In the genomic region with DNA sequence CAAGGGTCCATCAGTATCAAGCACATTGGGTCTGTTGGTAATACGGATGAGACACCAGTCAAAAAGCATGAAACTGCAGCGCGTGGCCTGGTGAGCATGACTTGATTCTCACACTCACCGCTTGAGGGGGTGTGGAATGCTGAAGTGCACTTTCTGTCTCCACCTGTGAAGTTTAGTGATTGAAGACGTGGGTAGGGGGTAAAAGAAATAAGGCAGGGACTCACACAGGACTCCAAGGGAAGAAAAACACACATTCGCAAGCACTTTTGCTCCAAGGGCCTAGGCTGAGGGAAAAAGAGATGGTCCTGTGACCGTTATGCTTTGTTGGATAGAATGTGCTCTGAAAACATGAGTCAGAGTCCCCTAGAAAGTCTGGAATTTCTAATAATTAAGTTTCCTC, we compare ENCODE assay signal across 31 mouse cellular contexts.
A peak's percentile ranks its signal among the peaks of the same experiment; 100 is the strongest.
DNase-seq lines count a peak whose midpoint lies in the region; ATAC-seq and TF ChIP-seq lines count a peak whose summit lies in the region.
"Had no signal": no experiment of that assay in that cellular context is flagged by ENCODE, and none has a peak within 500 bp of the region (broad histone marks: within the 10 kb centered on the region; RNA-seq: fewer than 3 reads in every experiment).

No protein-coding gene starts in this region.

- no peaks in the 10 kb centered on the region for H3K4me1 ChIP-seq in heart, adult 2 months (ENCODE audit: control insufficient read depth, insufficient read depth, low read length)
- H3K4me1 ChIP-seq in kidney, postnatal 0 days (replicated peaks; ENCODE audit: insufficient read depth, low read length): peaks cover 7% of the 10 kb centered on the region
- H3K4me1 ChIP-seq in kidney, embryonic 14.5 days (ENCODE audit: control insufficient read depth, insufficient read depth, low read length): no peaks in the 10 kb centered on the region
- H3K4me1 ChIP-seq: embryonic facial prominence, embryonic 10.5 days; embryonic facial prominence, embryonic 13.5 days; forebrain, embryonic 10.5 days; forebrain, embryonic 13.5 days; heart, embryonic 12.5 days; heart, embryonic 15.5 days; hindbrain, embryonic 13.5 days; intestine, embryonic 15.5 days had no signal

- intact Hi-C loops in heart, adult 2 months (cut with DNase I): no loop called here

- no peak for TF ChIP-seq POLR2A in heart, adult 2 months (IDR thresholded peaks at IDR 0.05; ENCODE audit: insufficient read depth, low read depth, low read length)

- no peaks in the 10 kb centered on the region for H3K36me3 ChIP-seq in heart, adult 2 months (ENCODE audit: control insufficient read depth, insufficient read depth, low read length)
- H3K36me3 ChIP-seq in kidney, postnatal 0 days (ENCODE audit: insufficient read depth, low read length): no peaks in the 10 kb centered on the region
- H3K36me3 ChIP-seq in kidney, embryonic 14.5 days (ENCODE audit: control insufficient read depth, insufficient read depth, low read length): no peaks in the 10 kb centered on the region
- H3K36me3 ChIP-seq: embryonic facial prominence, embryonic 10.5 days; embryonic facial prominence, embryonic 13.5 days; forebrain, embryonic 10.5 days; G1E; heart, embryonic 12.5 days; heart, embryonic 15.5 days; hindbrain, embryonic 10.5 days; hindbrain, embryonic 13.5 days; intestine, embryonic 15.5 days had no signal

- H3K27me3 ChIP-seq in heart, adult 2 months (ENCODE audit: control insufficient read depth, insufficient read depth, low read length): no peaks in the 10 kb centered on the region
- no peaks in the 10 kb centered on the region for H3K27me3 ChIP-seq in kidney, postnatal 0 days (ENCODE audit: insufficient read depth, low read length)
- H3K27me3 ChIP-seq in kidney, embryonic 14.5 days (ENCODE audit: control insufficient read depth, insufficient read depth, low read length): no peaks in the 10 kb centered on the region
- H3K27me3 ChIP-seq in Patski: no peaks in the 10 kb centered on the region
- H3K27me3 ChIP-seq: CH12.LX; embryonic facial prominence, embryonic 13.5 days; forebrain, embryonic 13.5 days; heart, embryonic 12.5 days; heart, embryonic 15.5 days; hindbrain, embryonic 13.5 days; intestine, embryonic 15.5 days had no signal

- 79% methylated on average over 7 of the region's 7 CpGs for WGBS in heart, adult 2 months
- 60% methylated on average over 7 of the region's 7 CpGs for whole genome bisulfite sequencing in kidney, postnatal 0 days
- WGBS in kidney, embryonic 14.5 days: 78% methylated on average over 7 of the region's 7 CpGs

- no peaks in the 10 kb centered on the region for H3K79me2 ChIP-seq in heart, adult 2 months (replicated peaks; ENCODE audit: control insufficient read depth, insufficient read depth, low read length)

- H3K27ac ChIP-seq in heart, adult 2 months: no peak overlapping the region
- no peak overlapping the region for H3K27ac ChIP-seq in kidney, postnatal 0 days
- no peak overlapping the region for H3K27ac ChIP-seq in kidney, embryonic 14.5 days (ENCODE audit: low read depth, low read length)
- H3K27ac ChIP-seq: embryonic facial prominence, embryonic 10.5 days; embryonic facial prominence, embryonic 13.5 days; forebrain, embryonic 10.5 days; forebrain, embryonic 13.5 days; heart, embryonic 15.5 days; hindbrain, embryonic 10.5 days; hindbrain, embryonic 13.5 days; intestine, embryonic 15.5 days had no signal

- no peaks in the 10 kb centered on the region for H3K9me3 ChIP-seq in kidney, postnatal 0 days (replicated peaks; ENCODE audit: low read length)
- H3K9me3 ChIP-seq in kidney, embryonic 14.5 days (ENCODE audit: control insufficient read depth, low read length): no peaks in the 10 kb centered on the region
- H3K9me3 ChIP-seq: embryonic facial prominence, embryonic 10.5 days; embryonic facial prominence, embryonic 13.5 days; forebrain, embryonic 10.5 days; forebrain, embryonic 13.5 days; G1E; heart, embryonic 12.5 days; heart, embryonic 15.5 days; hindbrain, embryonic 10.5 days; hindbrain, embryonic 13.5 days; intestine, embryonic 15.5 days had no signal

- no peak for TF ChIP-seq EP300 in heart, adult 2 months (IDR thresholded peaks at IDR 0.05; ENCODE audit: insufficient read depth, low read depth, low read length)

- no peak for TF ChIP-seq CTCF in heart, adult 2 months (IDR thresholded peaks at IDR 0.05)
- TF ChIP-seq CTCF in kidney, postnatal 0 days (IDR thresholded peaks at IDR 0.05; ENCODE audit: low read depth): no peak
- peak; percentile 55 for TF ChIP-seq CTCF in Patski (IDR thresholded peaks at IDR 0.05)

- H3K4me3 ChIP-seq in heart, adult 2 months: no peak overlapping the region
- no peak overlapping the region for H3K4me3 ChIP-seq in kidney, postnatal 0 days (replicated peaks; ENCODE audit: low read depth, low read length)
- no peak overlapping the region for H3K4me3 ChIP-seq in kidney, embryonic 14.5 days (ENCODE audit: low read length)
- H3K4me3 ChIP-seq: embryonic facial prominence, embryonic 10.5 days; embryonic facial prominence, embryonic 13.5 days; forebrain, embryonic 10.5 days; forebrain, embryonic 13.5 days; heart, embryonic 12.5 days; heart, embryonic 15.5 days; hindbrain, embryonic 10.5 days; hindbrain, embryonic 13.5 days; intestine, embryonic 15.5 days had no signal

- DNase-seq in heart, adult 11 months: peak; percentile 76
- no peak for DNase-seq in heart, adult 2 months
- DNase-seq in kidney, postnatal 0 days (ENCODE audit: low spot score): peak; percentile 39
- DNase-seq in MN1 (ENCODE audit: low spot score): peak; percentile 68
- peak; percentile 94 for DNase-seq in Patski (ENCODE audit: low read depth, low spot score)
- no peak for DNase-seq in adrenal gland, adult (ENCODE audit: inconsistent age in 2 of 2, low spot score in 1 of 2)
- DNase-seq in cerebellum, adult 11-12 months: no peak
- DNase-seq: adrenal gland, adult 2 months; adrenal gland, postnatal 14 days; B cell, adult 2 months; cerebellum, adult 18-20 months; cerebellum, adult 9-10 months; cerebellum, postnatal 14 days; gastrocnemius, postnatal 10 days; gastrocnemius, postnatal 36 days; heart, postnatal 10 days; heart, postnatal 36 days had no signal

- H3K9ac ChIP-seq in heart, adult 2 months (ENCODE audit: low read depth, low read length): no peak overlapping the region
- H3K9ac ChIP-seq in kidney, postnatal 0 days (ENCODE audit: low read depth, low read length): no peak overlapping the region
- no peak overlapping the region for H3K9ac ChIP-seq in kidney, embryonic 14.5 days (ENCODE audit: low read depth, low read length)
- H3K9ac ChIP-seq: embryonic facial prominence, embryonic 13.5 days; forebrain, embryonic 13.5 days; heart, embryonic 12.5 days; heart, embryonic 15.5 days; hindbrain, embryonic 13.5 days; intestine, embryonic 15.5 days had no signal

- ATAC-seq in kidney, postnatal 0 days (replicated peaks; ENCODE audit: low FRiP score, low read depth): no peak
- no peak for ATAC-seq in kidney, embryonic 14.5 days (ENCODE audit: low FRiP score, low TSS enrichment)
- peak; percentile 94 for ATAC-seq in Patski
- ATAC-seq: forebrain, embryonic 13.5 days; forebrain, embryonic 16.5 days; hindbrain, embryonic 16.5 days; intestine, embryonic 15.5 days had no signal

- no peak overlapping the region for H3K4me2 ChIP-seq in kidney, postnatal 0 days (ENCODE audit: low read length)
- no peak overlapping the region for H3K4me2 ChIP-seq in kidney, embryonic 14.5 days (replicated peaks; ENCODE audit: low read depth, low read length)
- H3K4me2 ChIP-seq: embryonic facial prominence, embryonic 13.5 days; forebrain, embryonic 13.5 days; heart, embryonic 12.5 days; heart, embryonic 15.5 days; hindbrain, embryonic 13.5 days; intestine, embryonic 15.5 days had no signal

- in situ Hi-C loops in Patski (cut with MboI; ENCODE audit: low pct_unique_long_range_greater_than_20kb): no loop called here

- POLR2A ChIA-PET in Patski (lab: Charles Lee): interaction anchor here (0.7 to 2.1 kb wide), 2 partner anchors 15 to 158 kb away, joined by 3 to 4 read pairs; no protein-coding TSS in a partner anchor

- CTCF ChIA-PET in Patski (lab: Charles Lee): interaction anchor here (1.4 kb wide), 1 partner anchor 366 kb away, joined by 3 read pairs; no protein-coding TSS in a partner anchor

Comparison
In these comparisons a context has a peak if more than half of its experiments do, and no peak if none do; other contexts are left out.
1. DNase-seq: peak in heart, adult 11 months (single experiment), kidney, postnatal 0 days (single experiment), MN1 (single experiment) and Patski (single experiment); none in heart, adult 2 months (0 of 2), adrenal gland, adult (0 of 2) and cerebellum, adult 11-12 months (single experiment).